Mouse (Mus musculus) G1E-ER4 (cell line): Measurements from ENCODE around the gene Capg. TPM values are rescaled to one million over a fixed set of nuclear protein-coding genes. Genes with fewer than 3 reads are reported as not detected.

Experiments used
- GATA1 ChIP-seq: IDR thresholded peaks from one replicate; pipeline ENCODE4 v1.8.0; 2012; ENCODE audit warnings: low read length, inconsistent platforms
- polyA plus RNA-seq: library from polyadenylated mRNA; stranded (reverse); fragments of >175 nt; gene quantifications from 2 replicates; pipeline ENCODE4 v1.2.3, GENCODE M21; 2012

Capg gene
- polyA plus RNA-seq, 1 experiment: 27.3 TPM

GRCm38 (mm10) chr6:72521607-72522006 is 22.6 kb upstream of the Capg start, which contains the start of gene Sh2d6:
Sh2d6 (minus strand) TSS chr6:72521707.
- TF ChIP-seq GATA1: no peak

- no peak for TF ChIP-seq GATA1
Observed at GRCm38 (mm10) chr6:72522288-72522687, 21.9 kb upstream of the Capg start.

GRCm38 (mm10) chr6:72523222-72523621 is 21.0 kb upstream of the Capg start:
- no peak for TF ChIP-seq GATA1

GRCm38 (mm10) chr6:72524160-72524559 is 20.0 kb upstream of the Capg start:
- TF ChIP-seq GATA1: no peak

- no peak for TF ChIP-seq GATA1
Observed at GRCm38 (mm10) chr6:72527070-72527469, 17.1 kb upstream of the Capg start.

GRCm38 (mm10) chr6:72528410-72529151 is 15.6 kb upstream of the Capg start:
- TF ChIP-seq GATA1: no peak

- no peak for TF ChIP-seq GATA1
Observed at GRCm38 (mm10) chr6:72532580-72532979, 11.6 kb upstream of the Capg start.

- no peak for TF ChIP-seq GATA1
Observed at GRCm38 (mm10) chr6:72534035-72534809, 10.0 kb upstream of the Capg start.

- no peak for TF ChIP-seq GATA1
Observed at GRCm38 (mm10) chr6:72535165-72535564, 9.0 kb upstream of the Capg start.

- TF ChIP-seq GATA1: no peak
Observed at GRCm38 (mm10) chr6:72537998-72538500, 6.1 kb upstream of the Capg start.

GRCm38 (mm10) chr6:72538562-72539031 is 5.6 kb upstream of the Capg start:
- no peak for TF ChIP-seq GATA1

- no peak for TF ChIP-seq GATA1
Observed at GRCm38 (mm10) chr6:72543265-72543850, 833 bp upstream of the Capg start.

- TF ChIP-seq GATA1: no peak
Observed at GRCm38 (mm10) chr6:72545377-72545776, 1.2 kb downstream of the Capg start.

GRCm38 (mm10) chr6:72547121-72547520 is 2.9 kb downstream of the Capg start:
- TF ChIP-seq GATA1: no peak

- no peak for TF ChIP-seq GATA1
Observed at GRCm38 (mm10) chr6:72547862-72548261, 3.7 kb downstream of the Capg start.

GRCm38 (mm10) chr6:72549041-72549580 is 4.9 kb downstream of the Capg start:
- TF ChIP-seq GATA1: no peak
